Mouse (Mus musculus) liver, embryonic 14.5 days (tissue): ENCODE measurements around the gene Gabbr2. TPM values are rescaled to one million over a fixed set of nuclear protein-coding genes. Genes with fewer than 3 reads are reported as not detected.

ENCODE experiments used
- ATAC-seq: fragments of 200-750 bp; cut with Nextera tagmentation; 2 replicates; pipeline ENCODE4 v1.8.0; 2017; ENCODE audit warnings: moderate number of reproducible peaks, mild to moderate bottlenecking, moderate library complexity; ENCODE audit not compliant: insufficient read depth
- DNase-seq, 3 experiments: peaks; one replicate each; pipeline ENCODE4 v3.0.0-alpha.2; 2012 to 2013; ENCODE audit warnings: low read depth in 3 of 3, low spot score in 3 of 3
- H3K27ac ChIP-seq: fragments of 300-500 bp; sonication (generic); 2 replicates; pipeline ENCODE4 v1.5.1; 2014; ENCODE audit warnings: moderate library complexity, mild to moderate bottlenecking, control low read depth, inconsistent platforms
- H3K27me3 ChIP-seq: fragments of 300-500 bp; sonication (generic); 2 replicates; pipeline ENCODE4 v1.6.1; 2014; ENCODE audit warnings: mild to moderate bottlenecking, low read length, moderate library complexity; ENCODE audit not compliant: control insufficient read depth, insufficient read depth
- H3K36me3 ChIP-seq: fragments of 300-500 bp; sonication (generic); replicated peaks from 2 replicates; pipeline ENCODE4 v1.6.1; 2014; ENCODE audit warnings: low read depth; ENCODE audit not compliant: control insufficient read depth, insufficient read depth
- H3K4me1 ChIP-seq, 2 experiments: fragments of 200-500 bp in 1 of 2; fragments of 300-500 bp in 1 of 2; sonication (generic) in 1 of 2; replicated peaks; 2 replicates each; pipeline ENCODE4 v1.6.1; 2012 to 2014; ENCODE audit warnings: antibody characterized with exemption in 1 of 2, inconsistent platforms in 1 of 2, low read length in 1 of 2; ENCODE audit not compliant: control insufficient read depth in 2 of 2, insufficient read depth in 2 of 2
- H3K4me2 ChIP-seq: fragments of 300-500 bp; sonication (generic); 2 replicates; pipeline ENCODE4 v1.6.1; 2014; ENCODE audit warnings: low read depth, mild to moderate bottlenecking, control low read depth, moderate library complexity
- H3K4me3 ChIP-seq, 2 experiments: fragments of 200-500 bp in 1 of 2; fragments of 300-500 bp in 1 of 2; sonication (generic) in 1 of 2; 2 replicates each; pipeline ENCODE4 v1.5.1; 2012 to 2014; ENCODE audit warnings: low read depth in 2 of 2, low read length in 2 of 2, mild to moderate bottlenecking in 2 of 2, control low read depth in 1 of 2, inconsistent platforms in 1 of 2, moderate library complexity in 1 of 2; ENCODE audit not compliant: insufficient read depth in 1 of 2
- H3K9ac ChIP-seq: fragments of 300-500 bp; sonication (generic); replicated peaks from 2 replicates; pipeline ENCODE4 v1.6.1; 2014; ENCODE audit warnings: mild to moderate bottlenecking, control low read depth, moderate library complexity
- H3K9me3 ChIP-seq: fragments of 300-500 bp; sonication (generic); 2 replicates; pipeline ENCODE4 v1.6.1; 2016; ENCODE audit warnings: low read length, mixed read lengths; ENCODE audit not compliant: control insufficient read depth
- CTCF ChIP-seq: IDR thresholded peaks from 2 replicates; pipeline ENCODE4 v1.5.1; 2016; ENCODE audit warnings: antibody characterized with exemption, low read depth, control low read depth
- EP300 ChIP-seq: IDR thresholded peaks from 2 replicates; pipeline ENCODE4 v1.6.1; 2016; ENCODE audit warnings: antibody characterized with exemption, low read depth
- WGBS: fragments of 180-500 bp; shearing (Covaris S2); extraction: QIAGEN DNeasy Blood & Tissue Kit; methylation state at CpG from one replicate; pipeline ENCODE4 v1.1.7; 2014; ENCODE audit not compliant: insufficient replicate concordance; 5-methylcytosine and 5-hydroxymethylcytosine counted together
- polyA plus RNA-seq, 2 experiments: library from polyadenylated mRNA; depleted of rRNA in 1 of 2; stranded (reverse) in 1 of 2; unstranded in 1 of 2; fragments of >200 nt; fragmentation: Nextera tagmentation in 1 of 2; extraction: Ambion mirVana in 1 of 2; gene quantifications; 2 replicates each; pipeline versions ENCODE4 v1.2.1 to v1.2.3; 2012 to 2014

The Gabbr2 gene
- polyA plus RNA-seq, 2 experiments = 0.07 TPM; not detected in 1

DNA sequence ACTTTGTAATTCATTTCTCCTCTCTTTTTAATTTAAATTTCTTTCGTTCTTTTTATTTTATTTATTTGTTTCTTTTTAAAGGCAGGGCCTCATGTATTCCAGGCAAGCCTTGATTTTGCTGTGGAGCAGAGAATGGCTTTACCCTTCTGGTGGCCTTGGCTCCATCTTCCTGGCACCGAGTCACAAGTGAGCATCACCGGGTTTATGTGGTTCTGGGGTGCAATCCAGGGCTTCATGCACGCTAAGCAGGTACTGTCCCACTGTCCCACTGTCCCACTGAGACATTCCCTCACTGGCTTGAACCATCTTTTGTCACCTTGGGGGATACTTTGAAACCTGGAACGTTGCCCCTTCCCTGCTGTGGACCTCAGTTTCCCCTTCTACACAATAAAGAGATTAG lies 147.1 kb downstream of the Gabbr2 start:
- no peak overlapping the region for H3K4me3 ChIP-seq
- H3K36me3 ChIP-seq = no peaks in the 10 kb centered on the region
- ATAC-seq (no peak), DNase-seq (no peak)
- H3K4me2 ChIP-seq = no peak overlapping the region
- H3K27me3 ChIP-seq = no peaks in the 10 kb centered on the region
- no peak for TF ChIP-seq EP300
- no peak for TF ChIP-seq CTCF
- no peak overlapping the region for H3K9ac ChIP-seq
- H3K27ac ChIP-seq = no peak overlapping the region
- H3K9me3 ChIP-seq = no peaks in the 10 kb centered on the region
- no peaks in the 10 kb centered on the region; a peak in 1 of 4 replicates for H3K4me1 ChIP-seq
- 74% methylated on average over 5 of the region's 5 CpGs for WGBS

GRCm38 (mm10) chr4:46842596-46842995 lies 149.1 kb downstream of the Gabbr2 start:
- Histone ChIP-seq H3K9ac (no peak overlapping the region), H3K27me3 (no peaks in the 10 kb centered on the region), H3K4me3 (no peak overlapping the region), H3K4me2 (no peak overlapping the region), H3K27ac (no peak overlapping the region), H3K9me3 (no peaks in the 10 kb centered on the region), H3K4me1 (no peaks in the 10 kb centered on the region), H3K36me3 (no peaks in the 10 kb centered on the region)
- DNase-seq (no peak), ATAC-seq (no peak)
- no peak for TF ChIP-seq EP300
- TF ChIP-seq CTCF = no peak
- WGBS = 80% methylated on average over 7 of the region's 7 CpGs

GRCm38 (mm10) chr4:46840146-46840545 lies 151.5 kb downstream of the Gabbr2 start:
- H3K27me3 ChIP-seq = no peaks in the 10 kb centered on the region
- DNase-seq (no peak), ATAC-seq (no peak)
- no peaks in the 10 kb centered on the region for H3K36me3 ChIP-seq
- H3K9ac ChIP-seq = no peak overlapping the region
- H3K9me3 ChIP-seq = no peaks in the 10 kb centered on the region
- H3K4me2 ChIP-seq = no peak overlapping the region
- H3K4me3 ChIP-seq = no peak overlapping the region
- peaks cover 8 to 14% of the 10 kb centered on the region in 2 experiments for H3K4me1 ChIP-seq
- WGBS = 65% methylated on average over 6 of the region's 6 CpGs
- no peak for TF ChIP-seq CTCF
- H3K27ac ChIP-seq = no peak overlapping the region

DNA sequence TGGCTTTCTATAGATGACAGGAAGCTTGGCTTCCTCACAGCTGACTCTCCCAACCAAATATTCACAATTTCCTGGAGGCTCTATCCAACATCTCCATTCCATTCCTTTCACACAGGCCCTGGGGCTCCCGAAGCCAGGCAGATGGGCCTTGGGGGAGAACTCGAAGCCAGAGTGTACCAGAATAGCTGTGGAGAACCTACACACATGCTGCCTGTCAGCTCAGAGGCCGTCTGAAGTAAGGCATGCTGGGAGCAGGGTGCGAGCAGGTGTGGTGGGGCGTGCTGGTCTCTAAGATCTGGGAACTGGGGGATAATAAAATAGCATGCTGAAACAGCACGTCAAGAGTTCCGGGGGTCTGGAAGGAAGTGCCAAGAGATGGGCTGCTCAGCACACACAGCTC lies 154.3 kb downstream of the Gabbr2 start:
- ATAC-seq = no peak
- Histone ChIP-seq H3K4me2 (no peak overlapping the region), H3K9ac (no peak overlapping the region), H3K36me3 (no peaks in the 10 kb centered on the region), H3K4me1 (peaks cover 8 to 17% of the 10 kb centered on the region in 2 experiments), H3K4me3 (no peak overlapping the region), H3K9me3 (no peaks in the 10 kb centered on the region), H3K27me3 (no peaks in the 10 kb centered on the region), H3K27ac (no peak overlapping the region)
- no peak for DNase-seq
- TF ChIP-seq CTCF (no peak), EP300 (no peak)
- 70% methylated on average over 7 of the region's 7 CpGs for WGBS

GRCm38 (mm10) chr4:46836065-46836464 lies 155.6 kb downstream of the Gabbr2 start:
- peak; percentile 80 for ATAC-seq
- Histone ChIP-seq H3K9ac (0 out of 2 replicates have a peak overlapping the region, but pooled peaks have one; percentile 18), H3K9me3 (no peaks in the 10 kb centered on the region), H3K27ac (no peak overlapping the region), H3K36me3 (no peaks in the 10 kb centered on the region), H3K4me2 (peak overlapping the region; percentile 42), H3K27me3 (no peaks in the 10 kb centered on the region), H3K4me1 (peaks cover 8 to 17% of the 10 kb centered on the region in 2 experiments), H3K4me3 (no peak overlapping the region)
- DNase-seq = no peak
- TF ChIP-seq EP300 (peak; percentile 69), CTCF (no peak)
- WGBS = 33% methylated on average over 18 of the region's 18 CpGs
